Mouse (Mus musculus): ENCODE results near the gene Xcl1.

- TF ChIP-seq CTCF (IDR thresholded peaks at IDR 0.05; ENCODE audit: control insufficient read depth, insufficient read depth, low read length) (peak; percentile 58), POLR2A (IDR thresholded peaks at IDR 0.05; ENCODE audit: borderline replicate concordance, control insufficient read depth, low read depth, low read length) (no peak)
Measured at GRCm38 (mm10) chr1:164898846-164899351, 36.4 kb downstream of the Xcl1 start.

Data from bone marrow, adult 2 months (tissue).